Mouse (Mus musculus): ENCODE measurements around the gene Zfp866. TPM values are rescaled to one million over a fixed set of nuclear protein-coding genes. Genes with fewer than 3 reads are reported as not detected.

The Zfp866 gene
- polyA plus RNA-seq, 1 experiment, result 20.3 TPM

DNA sequence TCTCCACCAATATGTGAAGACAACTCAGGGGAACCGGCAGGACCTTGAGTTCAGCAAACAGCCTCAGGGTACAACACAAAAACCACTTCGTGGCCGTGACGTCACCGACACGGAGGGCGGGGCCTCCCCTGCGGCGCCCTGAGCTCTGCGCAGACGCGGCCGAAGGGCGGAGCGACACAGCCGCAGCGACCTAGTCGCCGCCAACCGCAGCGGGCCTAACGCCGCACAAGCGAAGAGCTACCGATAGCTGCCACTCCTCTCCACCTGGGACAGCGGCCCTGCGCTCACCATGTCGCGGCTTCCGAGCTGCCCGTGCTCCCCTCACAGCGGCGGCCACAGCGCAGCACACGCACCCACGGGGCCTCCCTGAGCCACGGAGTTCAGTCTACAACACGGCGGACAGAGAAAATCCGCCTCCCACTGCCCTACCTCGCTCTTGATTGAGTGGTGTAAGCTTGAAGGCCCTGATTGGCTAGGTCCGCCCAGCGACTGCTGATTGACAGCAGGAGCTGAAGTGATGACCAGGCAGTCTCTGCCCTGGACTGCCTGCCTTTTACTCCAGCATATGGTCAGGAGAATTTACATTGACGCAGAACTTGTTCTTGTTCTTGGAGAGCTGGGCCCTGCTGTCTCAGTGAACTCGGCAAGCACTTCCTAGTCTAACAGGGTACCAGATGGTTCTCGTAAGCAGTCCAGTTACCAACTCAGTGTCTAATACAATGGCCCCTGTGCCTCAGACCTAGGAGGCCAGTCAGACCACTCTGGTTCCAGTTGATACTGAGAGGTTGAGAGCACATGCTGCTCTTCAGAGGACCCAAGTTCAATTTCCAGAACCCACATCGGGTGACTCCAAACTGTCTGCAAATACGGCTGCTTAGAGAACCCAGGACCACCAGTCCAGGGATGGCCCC lies 41.2 kb downstream of the Zfp866 start, which contains the start of gene Zfp963:
TSS of gene Zfp963 (minus strand) at position 427 of the 911 bp plus-strand sequence.
- Histone ChIP-seq H3K4me3 (ENCODE audit: insufficient read depth, low read length) (peak within 1 kb of the TSS; percentile 50), H3K4me1 (ENCODE audit: control insufficient read depth, insufficient read depth, low read length) (no peaks in the 10 kb centered on the region), H3K27ac (ENCODE audit: insufficient read depth, low read length) (peak within 1 kb of the TSS; percentile 79)
- TF ChIP-seq POLR2A (IDR thresholded peaks at IDR 0.05; ENCODE audit: extremely low read depth, insufficient read depth, low read length), result peak; percentile 99
- TF ChIP-seq CTCF (IDR thresholded peaks at IDR 0.05; ENCODE audit: extremely low read depth, insufficient read depth, low read length), result no peak

DNA sequence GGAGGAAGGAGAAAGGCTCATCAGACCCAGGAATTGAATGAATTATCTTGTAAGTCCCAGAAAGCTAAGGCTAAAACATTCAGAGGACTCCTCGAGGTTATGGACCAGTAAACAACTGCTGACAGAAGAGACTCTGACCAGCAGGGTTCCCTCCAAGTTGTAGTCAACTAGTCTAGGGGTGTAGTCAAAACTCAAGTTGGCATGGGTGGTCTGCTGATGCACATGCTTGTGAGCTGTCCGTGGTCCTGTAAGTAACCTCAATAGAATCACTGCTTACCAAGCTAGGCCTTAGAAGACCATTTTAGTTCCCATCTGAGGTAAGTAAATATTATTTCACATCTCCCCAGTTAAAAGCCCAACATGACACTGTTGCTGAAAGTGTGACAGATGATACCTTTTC lies 49.7 kb downstream of the Zfp866 start:
- no peak for TF ChIP-seq POLR2A (IDR thresholded peaks at IDR 0.05; ENCODE audit: extremely low read depth, insufficient read depth, low read length)
- TF ChIP-seq CTCF (IDR thresholded peaks at IDR 0.05; ENCODE audit: extremely low read depth, insufficient read depth, low read length), result no peak
- no peak overlapping the region for H3K27ac ChIP-seq (ENCODE audit: insufficient read depth, low read length)
- no peak overlapping the region for H3K4me3 ChIP-seq (ENCODE audit: insufficient read depth, low read length)
- H3K4me1 ChIP-seq (ENCODE audit: control insufficient read depth, insufficient read depth, low read length), result no peaks in the 10 kb centered on the region

DNA sequence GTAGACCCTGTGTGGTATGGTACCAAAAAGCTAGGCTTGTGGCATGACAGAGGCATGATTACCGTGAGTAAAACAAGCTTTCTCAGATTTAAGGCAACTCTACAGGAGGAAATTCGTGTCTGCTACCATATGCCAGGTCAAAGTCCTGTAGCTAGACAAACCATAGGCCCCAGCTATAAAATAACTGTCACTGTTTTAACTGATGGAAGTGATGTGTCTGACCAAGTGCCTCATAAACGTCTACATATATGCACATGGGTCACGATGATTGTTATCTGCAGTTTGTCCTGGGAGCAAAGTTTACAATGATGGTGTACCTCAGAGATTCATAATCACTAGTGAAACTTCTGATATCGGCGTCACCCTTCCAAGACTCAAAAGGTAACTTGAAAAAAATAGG lies 50.2 kb downstream of the Zfp866 start:
- no peaks in the 10 kb centered on the region for H3K4me1 ChIP-seq (ENCODE audit: control insufficient read depth, insufficient read depth, low read length)
- TF ChIP-seq CTCF (IDR thresholded peaks at IDR 0.05; ENCODE audit: extremely low read depth, insufficient read depth, low read length), result no peak
- no peak for TF ChIP-seq POLR2A (IDR thresholded peaks at IDR 0.05; ENCODE audit: extremely low read depth, insufficient read depth, low read length)
- no peak overlapping the region for H3K4me3 ChIP-seq (ENCODE audit: insufficient read depth, low read length)
- no peak overlapping the region for H3K27ac ChIP-seq (ENCODE audit: insufficient read depth, low read length)

DNA sequence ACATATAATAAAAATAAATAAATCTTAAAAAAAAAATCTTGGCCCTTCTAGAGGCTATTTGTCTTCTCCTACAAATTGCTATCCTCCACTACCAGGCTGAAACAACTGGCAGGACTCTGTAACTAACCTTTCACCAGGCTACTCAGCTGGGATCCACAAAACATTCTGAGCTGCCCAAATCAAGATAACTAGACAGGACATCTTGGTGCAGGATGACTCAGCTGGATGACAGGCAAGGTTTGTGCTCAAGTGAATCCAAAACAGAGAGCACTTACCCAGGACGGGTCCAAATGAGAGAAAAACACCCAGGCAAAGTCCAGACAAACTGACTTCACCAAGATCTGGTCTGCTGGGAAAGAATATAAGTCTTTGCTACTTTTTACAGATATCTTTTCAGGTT lies 55.5 kb downstream of the Zfp866 start:
- no peak overlapping the region for H3K27ac ChIP-seq (ENCODE audit: insufficient read depth, low read length)
- H3K4me3 ChIP-seq (ENCODE audit: insufficient read depth, low read length), result no peak overlapping the region
- H3K4me1 ChIP-seq (ENCODE audit: control insufficient read depth, insufficient read depth, low read length), result no peaks in the 10 kb centered on the region
- TF ChIP-seq POLR2A (IDR thresholded peaks at IDR 0.05; ENCODE audit: extremely low read depth, insufficient read depth, low read length) (no peak), CTCF (IDR thresholded peaks at IDR 0.05; ENCODE audit: extremely low read depth, insufficient read depth, low read length) (no peak)

GRCm38 (mm10) chr8:69717232-69717580 lies 73.8 kb downstream of the Zfp866 start:
- TF ChIP-seq POLR2A (IDR thresholded peaks at IDR 0.05; ENCODE audit: extremely low read depth, insufficient read depth, low read length) (no peak), CTCF (IDR thresholded peaks at IDR 0.05; ENCODE audit: extremely low read depth, insufficient read depth, low read length) (no peak)
- Histone ChIP-seq H3K27ac (ENCODE audit: insufficient read depth, low read length) (no peak overlapping the region), H3K4me1 (ENCODE audit: control insufficient read depth, insufficient read depth, low read length) (peaks cover 6% of the 10 kb centered on the region), H3K4me3 (ENCODE audit: insufficient read depth, low read length) (no peak overlapping the region; the same call in 1 of the 2 replicates)

DNA sequence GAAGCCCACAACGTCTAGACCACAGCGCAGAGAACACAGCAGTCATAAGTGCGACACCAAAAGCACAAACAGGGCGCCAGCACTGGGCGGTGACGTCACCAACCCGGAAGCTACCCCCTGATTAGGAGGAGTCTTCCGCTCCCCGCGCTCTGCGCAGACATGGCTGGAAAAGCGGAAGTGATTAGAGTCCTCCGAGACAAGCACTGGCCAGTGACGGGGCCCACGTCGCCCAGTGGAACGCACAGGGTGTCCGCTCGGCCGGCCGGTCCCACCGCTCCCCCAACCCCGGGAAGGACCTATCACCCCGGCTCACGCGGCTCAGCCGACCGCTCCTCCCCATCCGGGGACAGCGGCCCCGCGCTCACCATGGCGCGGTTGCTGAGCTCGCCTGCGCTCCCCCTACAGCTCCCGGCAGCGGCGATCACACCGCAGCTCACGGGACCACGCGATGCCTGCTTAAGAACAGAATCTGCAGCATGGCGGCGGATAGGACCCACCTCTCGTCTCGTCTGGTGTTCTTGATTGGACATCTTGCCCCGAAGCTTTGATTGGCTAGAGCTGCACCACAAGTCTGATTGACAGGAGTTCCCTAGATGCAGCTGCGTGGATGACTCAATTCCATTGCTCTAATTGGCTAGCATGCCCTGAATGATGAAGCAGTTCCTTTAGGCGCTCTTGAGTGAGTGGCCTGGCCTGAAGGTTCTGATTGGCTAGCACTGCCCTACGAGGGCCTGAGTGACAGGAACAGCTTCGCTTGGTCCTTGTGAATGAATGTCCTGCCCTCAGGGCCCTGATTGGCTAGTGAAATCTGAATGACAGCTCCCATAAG lies 74.4 kb downstream of the Zfp866 start:
- peak overlapping the region; percentile 43 for H3K4me3 ChIP-seq (ENCODE audit: insufficient read depth, low read length)
- TF ChIP-seq CTCF (IDR thresholded peaks at IDR 0.05; ENCODE audit: extremely low read depth, insufficient read depth, low read length) (no peak), POLR2A (IDR thresholded peaks at IDR 0.05; ENCODE audit: extremely low read depth, insufficient read depth, low read length) (peak; percentile 94)
- peak overlapping the region; percentile 90 for H3K27ac ChIP-seq (ENCODE audit: insufficient read depth, low read length)
- H3K4me1 ChIP-seq (ENCODE audit: control insufficient read depth, insufficient read depth, low read length), result peaks cover 6% of the 10 kb centered on the region

DNA sequence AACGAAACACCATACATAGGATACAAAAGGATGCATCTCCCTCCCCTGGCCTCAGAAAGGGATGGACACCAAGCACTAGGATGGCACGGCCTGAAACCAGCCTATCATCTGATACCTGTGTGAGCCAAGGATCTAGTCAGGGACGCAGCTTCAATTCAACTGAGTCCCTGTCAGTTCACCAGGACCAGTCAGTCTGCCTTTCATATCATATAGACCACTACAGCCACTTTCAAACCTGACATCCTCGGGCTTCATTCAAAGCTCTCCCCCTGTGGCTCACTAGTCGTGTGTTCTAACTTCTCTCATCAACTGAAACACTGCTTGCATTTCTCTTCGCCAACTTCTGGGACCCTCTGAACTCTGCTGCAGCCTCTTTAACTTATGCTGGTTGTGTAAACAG lies 75.6 kb downstream of the Zfp866 start:
- H3K4me1 ChIP-seq (ENCODE audit: control insufficient read depth, insufficient read depth, low read length), result peaks cover 6% of the 10 kb centered on the region
- no peak overlapping the region for H3K27ac ChIP-seq (ENCODE audit: insufficient read depth, low read length)
- TF ChIP-seq POLR2A (IDR thresholded peaks at IDR 0.05; ENCODE audit: extremely low read depth, insufficient read depth, low read length) (no peak), CTCF (IDR thresholded peaks at IDR 0.05; ENCODE audit: extremely low read depth, insufficient read depth, low read length) (no peak)
- H3K4me3 ChIP-seq (ENCODE audit: insufficient read depth, low read length), result peak overlapping the region; percentile 43

DNA sequence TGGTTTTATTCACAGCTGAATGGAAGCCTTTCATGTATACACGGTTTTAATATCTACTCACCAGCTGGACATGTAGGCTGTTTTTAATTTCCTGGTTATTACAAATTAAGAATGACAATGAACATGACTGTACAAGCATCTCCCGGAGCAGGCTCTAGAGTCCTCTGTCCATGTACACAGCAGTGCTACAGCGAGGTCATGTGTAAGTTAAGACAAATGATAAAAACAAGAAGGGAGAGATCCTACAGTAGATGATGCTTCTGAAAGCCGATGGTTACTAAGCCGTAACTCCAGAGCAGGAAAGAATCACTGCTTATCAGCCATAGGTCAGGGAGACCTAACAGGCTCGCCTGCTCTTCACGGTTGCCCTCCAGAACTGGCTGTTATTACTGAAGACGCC lies 77.5 kb downstream of the Zfp866 start:
- Histone ChIP-seq H3K4me1 (ENCODE audit: control insufficient read depth, insufficient read depth, low read length) (peaks cover 6% of the 10 kb centered on the region), H3K27ac (ENCODE audit: insufficient read depth, low read length) (no peak overlapping the region), H3K4me3 (ENCODE audit: insufficient read depth, low read length) (no peak overlapping the region)
- TF ChIP-seq POLR2A (IDR thresholded peaks at IDR 0.05; ENCODE audit: extremely low read depth, insufficient read depth, low read length) (no peak), CTCF (IDR thresholded peaks at IDR 0.05; ENCODE audit: extremely low read depth, insufficient read depth, low read length) (no peak)

Other genes with a start within 250 kb of the Zfp866 start
- gene Zfp868, start 165.6 kb downstream of the Zfp866 start, polyA plus RNA-seq (2012; rRNA removed), result 13.1 and 13.9 TPM in 2 replicates
- 2.7 and 2.9 TPM in 2 replicates for gene Zfp964, start 136.7 kb downstream of the Zfp866 start, polyA plus RNA-seq (2012; rRNA removed)
- gene Zfp869, start 80.5 kb downstream of the Zfp866 start, polyA plus RNA-seq (2012; rRNA removed), result 18.4 and 20.5 TPM in 2 replicates
- gene Zfp963, start 41.2 kb downstream of the Zfp866 start, polyA plus RNA-seq (2012; rRNA removed), result 6.2 and 6.4 TPM in 2 replicates
- gene Gm20422, start 16.3 kb downstream of the Zfp866 start, polyA plus RNA-seq (2012; rRNA removed), result 0.15 and 1.3 TPM in 2 replicates
- 49.2 and 51.6 TPM in 2 replicates for gene Atp13a1, start within 50 bp of the Zfp866 start, polyA plus RNA-seq (2012; rRNA removed)
- 15.7 and 16.1 TPM in 2 replicates for gene Gmip, start 17.5 kb upstream of the Zfp866 start, polyA plus RNA-seq (2012; rRNA removed)
- 0.53 and 0.54 TPM in 2 replicates for gene Lpar2, start 31.3 kb upstream of the Zfp866 start, polyA plus RNA-seq (2012; rRNA removed)
- gene Pbx4, start 41.3 kb upstream of the Zfp866 start, polyA plus RNA-seq (2012; rRNA removed), result 32.0 and 35.4 TPM in 2 replicates
- gene Cilp2, start 96.5 kb upstream of the Zfp866 start, polyA plus RNA-seq (2012; rRNA removed), result 0.89 and 1.4 TPM in 2 replicates
- 0.29 and 0.40 TPM in 2 replicates for gene Tssk6, start 111.0 kb upstream of the Zfp866 start, polyA plus RNA-seq (2012; rRNA removed)
- 182 and 184 TPM in 2 replicates for gene Ndufa13, start 111.4 kb upstream of the Zfp866 start, polyA plus RNA-seq (2012; rRNA removed)
- 34.2 and 35.7 TPM in 2 replicates for gene Yjefn3, start 111.5 kb upstream of the Zfp866 start, polyA plus RNA-seq (2012; rRNA removed)
- gene Gatad2a, start 205.2 kb upstream of the Zfp866 start, polyA plus RNA-seq (2012; rRNA removed), result 21.1 and 24.3 TPM in 2 replicates

All from cortical plate, adult 2 months (tissue).